Mouse (Mus musculus) T-helper 2 cell (primary cell): ENCODE measurements around the gene Josd2.

Experiments used
- in situ Hi-C: fragments of 300-600 bp; cut with MboI, MseI; formaldehyde crosslinking; loops from one replicate; pipeline ENCODE4 v1.15.1; 2025; ENCODE audit warnings: high pct_unique_total_duplicates

Gene Josd2

DNA sequence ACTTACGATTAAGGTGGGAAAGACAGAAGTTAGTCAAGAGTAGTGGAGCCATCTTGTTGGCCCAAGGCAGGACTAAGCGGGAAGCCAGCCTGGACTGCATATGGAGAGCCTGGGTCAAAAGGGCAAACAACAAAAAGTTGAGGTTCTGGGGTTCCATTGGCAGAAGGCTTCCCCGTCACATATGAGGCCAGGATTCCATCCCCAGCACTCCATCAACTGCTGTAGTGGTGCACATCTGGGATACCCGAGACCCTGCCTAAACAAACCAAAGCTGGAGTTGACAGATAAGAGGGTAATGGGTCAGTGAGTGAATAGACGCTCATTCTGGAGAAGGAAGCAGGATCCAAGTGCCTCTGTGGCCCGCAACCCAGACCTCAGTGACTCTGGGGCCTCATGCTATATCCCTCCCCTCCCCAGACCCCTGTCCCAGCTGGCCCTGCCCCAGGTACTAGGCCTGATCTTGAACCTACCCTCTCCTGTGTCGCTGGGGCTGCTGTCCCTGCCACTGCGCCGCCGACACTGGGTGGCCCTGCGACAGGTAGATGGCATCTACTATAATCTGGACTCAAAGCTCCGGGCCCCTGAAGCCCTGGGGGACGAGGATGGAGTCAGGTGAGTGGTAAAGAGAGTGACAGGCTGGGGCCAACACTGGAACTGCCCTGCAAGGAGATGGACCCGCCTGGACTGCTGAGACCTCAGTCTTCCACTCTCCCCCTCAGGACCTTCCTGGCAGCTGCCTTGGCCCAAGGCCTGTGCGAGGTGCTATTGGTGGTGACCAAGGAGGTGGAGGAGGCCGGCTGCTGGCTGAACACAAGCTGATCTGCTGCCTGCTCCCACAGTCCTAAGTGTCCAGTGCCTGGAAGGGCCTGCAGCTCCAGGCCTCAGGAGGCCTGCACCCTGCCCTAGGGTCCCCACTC is 3.2 kb downstream of the Josd2 start:
- in situ Hi-C loops, result loop anchor here (25.0 kb wide), 1 partner anchor 684 kb away; the partner anchor contains the start of genes Klk10, Klk8 and Klk9

DNA sequence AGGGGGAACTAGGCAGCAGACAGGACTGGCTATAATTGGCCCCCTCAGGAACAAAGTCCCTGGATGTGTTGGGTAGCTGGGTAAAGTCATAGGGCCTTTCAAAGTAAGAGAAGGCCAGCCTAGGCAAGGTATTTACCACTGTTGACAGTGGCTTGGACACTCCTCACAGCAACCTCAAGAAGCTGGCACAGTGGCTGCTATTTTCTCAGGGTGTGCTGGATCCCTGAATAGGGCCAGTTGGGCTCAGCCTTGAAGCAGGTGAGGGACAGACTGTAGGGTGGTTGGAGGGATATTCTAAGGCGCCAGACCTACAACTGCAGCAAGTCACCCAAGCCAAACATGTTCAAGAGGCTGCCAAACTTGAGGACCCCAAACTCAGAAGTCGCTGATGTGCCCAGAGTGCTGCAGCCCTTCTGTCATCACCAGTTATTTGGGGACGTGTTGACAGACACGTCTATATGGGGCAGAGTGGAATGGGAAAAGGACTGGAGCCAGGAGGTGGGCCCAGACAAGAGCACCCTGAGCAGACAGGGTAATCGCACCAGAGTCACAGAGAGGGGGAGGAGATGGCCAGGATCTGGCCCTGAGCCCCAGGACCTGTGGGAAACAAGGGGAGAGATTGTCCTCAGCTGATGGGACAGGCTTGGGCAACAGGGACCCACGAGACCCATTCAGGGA is 4.2 kb downstream of the Josd2 start:
- in situ Hi-C loops, result loop anchor here (25.0 kb wide), 1 partner anchor 685 kb away; the partner anchor contains the start of genes Klk10, Klk8 and Klk9

DNA sequence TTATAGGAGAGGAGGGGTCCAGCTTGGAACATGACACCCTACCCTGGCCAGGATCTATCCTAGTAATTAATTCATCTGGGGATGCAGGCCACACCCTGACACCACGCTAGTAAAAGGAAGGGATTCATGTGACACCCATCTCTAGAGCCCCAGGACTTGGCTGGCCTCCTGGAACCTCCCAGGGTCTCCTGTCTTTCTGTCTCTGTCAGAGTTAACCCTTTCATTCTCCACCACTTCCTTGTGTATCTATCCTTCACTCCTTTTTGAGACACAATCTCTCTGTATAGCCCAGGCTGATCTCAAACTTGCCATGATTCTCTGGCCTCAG is 4.7 kb downstream of the Josd2 start:
- in situ Hi-C loops, result loop anchor here (25.0 kb wide), 1 partner anchor 685 kb away; the partner anchor contains the start of genes Klk10, Klk8 and Klk9

DNA sequence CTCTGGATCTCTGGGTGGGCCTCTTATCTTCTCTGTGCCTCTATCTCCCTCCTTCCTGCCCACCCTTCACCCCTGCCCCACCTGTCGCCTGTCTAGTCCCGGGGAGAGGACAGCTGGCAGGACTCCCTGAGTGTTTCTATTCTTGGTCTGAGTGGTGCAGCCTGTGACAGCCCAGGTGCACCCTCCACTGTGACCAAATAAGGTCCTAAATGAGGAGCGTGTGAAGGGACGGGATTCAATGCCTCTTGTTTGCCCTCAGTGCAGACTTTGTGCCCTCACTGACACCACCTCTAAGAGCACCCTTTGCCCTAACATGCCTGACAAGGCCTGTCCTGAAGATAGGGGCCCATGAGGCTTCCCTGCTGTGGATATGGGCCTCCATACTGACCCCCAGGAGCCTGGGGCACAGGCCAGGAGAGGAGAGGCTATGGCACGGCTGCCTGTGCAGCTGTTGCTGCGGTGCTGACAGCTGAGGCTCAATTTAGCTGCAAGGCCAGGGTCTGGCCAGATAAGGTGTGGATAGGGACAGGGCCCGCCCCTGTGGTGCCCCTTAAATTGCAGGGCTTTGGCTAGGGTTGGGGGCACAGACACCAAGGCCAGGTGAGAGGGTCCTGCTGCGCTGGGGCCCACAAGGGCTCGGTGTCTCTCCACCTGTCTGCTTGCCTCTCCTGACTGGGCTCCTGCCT is 5.3 kb downstream of the Josd2 start:
- in situ Hi-C loops, result loop anchor here (25.0 kb wide), 1 partner anchor 686 kb away; the partner anchor contains the start of genes Klk10, Klk8 and Klk9

DNA sequence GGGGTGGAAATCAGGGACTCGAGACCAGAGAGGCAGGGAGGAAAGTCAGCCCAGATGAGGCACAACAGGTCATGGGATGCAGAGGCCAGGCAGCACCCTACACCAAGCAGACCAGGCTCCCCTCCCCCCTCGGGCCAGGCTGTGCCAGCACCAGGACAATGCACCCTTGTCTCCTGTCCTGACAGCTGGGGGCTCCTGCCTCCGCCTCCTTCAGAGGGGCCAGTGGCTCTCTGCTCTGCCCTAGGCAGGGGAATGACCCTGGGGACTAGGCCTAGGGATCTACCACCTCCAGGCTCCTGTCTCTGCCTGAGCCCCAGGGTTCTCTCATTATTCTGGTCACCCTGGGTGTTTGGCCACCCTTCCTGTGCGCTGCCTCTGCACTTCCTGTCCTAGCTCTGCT is 6.6 kb downstream of the Josd2 start:
- in situ Hi-C loops, result loop anchor here (25.0 kb wide), 1 partner anchor 687 kb away; the partner anchor contains the start of genes Klk10, Klk8 and Klk9

DNA sequence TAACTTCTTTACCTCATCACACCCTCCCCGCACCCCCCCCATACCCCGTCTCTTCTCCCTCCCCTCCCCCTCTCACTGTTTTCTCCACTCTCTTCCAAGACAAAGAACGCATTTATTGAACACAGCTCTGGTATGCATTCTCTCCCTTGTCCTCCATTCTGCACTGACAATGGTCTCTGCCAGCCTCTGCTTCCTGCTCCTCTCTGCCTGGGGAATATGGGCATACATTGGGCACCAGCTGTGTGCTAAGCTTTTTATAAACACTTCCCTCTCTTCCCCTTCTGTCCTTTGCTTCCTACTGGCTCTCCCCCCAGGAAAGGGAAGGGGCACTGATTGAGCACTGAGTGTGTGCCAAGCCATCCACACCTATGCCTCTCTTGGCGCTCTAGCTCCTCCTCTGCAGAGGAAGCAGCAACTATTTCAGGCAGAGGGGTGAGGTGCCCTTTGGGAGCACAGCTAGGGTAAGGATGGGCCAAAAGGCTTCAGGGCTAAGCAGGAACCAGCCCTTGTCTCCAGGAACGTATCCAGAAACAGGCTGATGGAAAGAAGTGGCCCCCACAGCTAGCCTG is 7.3 kb downstream of the Josd2 start:
- in situ Hi-C loops, result no loop called here

DNA sequence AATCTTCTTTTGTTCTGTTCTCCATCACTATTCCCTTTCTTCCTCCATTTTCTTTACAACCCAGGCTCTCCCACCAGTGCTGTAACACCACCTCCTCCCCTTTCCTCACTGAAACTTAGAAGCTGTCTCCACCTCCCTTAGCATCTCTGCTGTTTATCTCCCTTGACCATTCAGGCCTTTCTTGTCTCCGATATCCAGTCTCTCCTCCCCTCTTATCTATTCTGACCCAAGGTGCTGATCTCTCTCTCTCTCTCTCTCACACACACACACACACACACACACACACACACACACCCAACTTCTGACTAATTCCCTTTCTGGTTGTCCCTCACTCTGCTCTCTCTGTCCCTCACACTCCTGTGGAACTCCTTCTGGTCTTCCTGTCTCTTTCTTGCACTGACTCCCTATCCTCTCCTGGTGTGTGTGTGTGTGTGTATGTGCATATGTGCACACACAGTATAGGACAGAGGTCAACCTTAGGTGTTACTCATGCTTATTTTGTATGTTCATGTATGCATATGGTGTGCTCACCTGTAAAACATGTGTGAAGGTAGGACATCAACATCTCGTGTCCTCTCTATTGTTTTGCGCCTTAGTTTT is 15.2 kb downstream of the Josd2 start:
- in situ Hi-C loops, result no loop called here

DNA sequence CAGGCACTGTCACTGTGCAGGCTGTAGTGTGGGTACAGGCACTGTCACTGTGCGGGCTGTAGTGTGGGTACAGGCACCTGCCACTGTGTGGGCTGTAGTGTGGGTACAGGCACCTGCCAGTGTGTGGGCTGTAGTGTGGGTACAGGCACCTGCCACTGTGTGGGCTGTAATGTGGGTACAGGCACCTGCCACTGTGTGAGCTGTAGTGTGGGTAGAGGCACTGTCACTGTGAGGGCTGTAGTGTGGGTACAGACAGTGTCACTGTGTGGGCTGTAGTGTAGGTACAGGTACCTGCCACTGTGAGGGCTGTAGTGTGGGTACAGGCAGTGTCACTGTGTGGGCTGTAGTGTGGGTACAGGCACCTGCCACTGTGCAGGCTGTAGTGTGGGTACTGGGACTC is 16.3 kb downstream of the Josd2 start:
- in situ Hi-C loops, result no loop called here

DNA sequence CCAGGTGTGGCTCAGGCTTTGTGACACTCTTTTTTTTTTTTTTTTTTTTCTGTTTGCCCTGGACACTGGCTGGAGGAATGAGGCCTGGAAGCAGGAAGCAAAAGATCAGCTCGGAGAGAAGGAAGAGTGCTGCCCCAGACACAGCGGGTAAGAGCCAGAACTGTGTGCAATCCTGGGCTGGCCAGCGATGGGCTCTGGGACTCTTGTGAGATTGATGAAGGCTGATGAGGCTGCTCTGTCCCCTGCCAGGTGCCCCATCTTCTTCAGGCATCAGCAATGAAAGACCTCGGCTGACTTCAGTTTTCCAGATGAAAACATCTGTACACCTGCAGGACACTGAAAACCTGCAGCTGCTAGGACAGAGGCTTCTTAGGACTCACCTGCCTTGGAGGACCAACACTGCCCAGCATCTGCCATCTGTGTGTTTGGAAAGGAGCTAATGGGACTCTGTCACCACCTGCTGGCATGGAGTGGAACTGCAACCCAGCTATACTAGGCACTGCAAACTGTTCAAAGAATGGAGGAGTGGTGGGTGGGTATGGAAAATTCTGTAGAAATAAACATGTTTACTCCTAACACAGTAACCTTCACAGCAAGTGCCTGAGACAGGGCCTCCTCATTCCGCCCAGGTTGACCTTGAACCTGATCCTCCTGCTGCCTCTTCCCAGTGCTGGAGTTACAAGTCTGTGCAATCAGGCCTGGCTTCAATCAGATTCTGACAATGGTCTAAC is 17.2 kb downstream of the Josd2 start:
- in situ Hi-C loops, result no loop called here

DNA sequence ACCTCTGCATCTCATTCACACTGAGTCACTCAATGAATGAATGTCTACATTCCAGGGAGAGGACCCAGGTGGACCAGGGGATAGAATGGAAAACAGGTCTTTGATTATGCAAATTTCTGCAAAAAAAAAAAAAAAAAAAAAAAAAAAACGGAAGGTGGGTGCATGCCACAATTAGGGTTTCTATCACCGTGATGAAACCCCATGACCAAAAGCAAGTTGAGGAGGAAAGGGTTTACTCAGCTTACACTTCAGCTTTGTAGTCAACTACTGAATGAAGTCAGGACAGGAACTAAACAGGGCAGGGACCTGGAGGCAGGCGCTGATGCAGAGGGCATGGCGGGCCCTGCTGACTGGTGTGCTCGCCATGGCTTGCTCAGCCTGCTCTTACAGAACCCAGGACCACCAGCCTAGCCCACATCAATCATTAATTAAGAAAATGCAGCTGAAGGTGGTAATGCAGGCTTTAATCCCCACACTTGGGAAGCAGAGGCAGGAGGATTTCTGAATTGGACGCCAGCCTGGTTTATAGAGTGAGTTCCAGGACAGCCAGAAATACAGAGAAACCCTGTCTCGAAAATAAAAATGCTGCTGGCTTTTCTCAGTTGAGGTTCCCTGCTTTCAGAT is 17.9 kb downstream of the Josd2 start:
- in situ Hi-C loops, result no loop called here

DNA sequence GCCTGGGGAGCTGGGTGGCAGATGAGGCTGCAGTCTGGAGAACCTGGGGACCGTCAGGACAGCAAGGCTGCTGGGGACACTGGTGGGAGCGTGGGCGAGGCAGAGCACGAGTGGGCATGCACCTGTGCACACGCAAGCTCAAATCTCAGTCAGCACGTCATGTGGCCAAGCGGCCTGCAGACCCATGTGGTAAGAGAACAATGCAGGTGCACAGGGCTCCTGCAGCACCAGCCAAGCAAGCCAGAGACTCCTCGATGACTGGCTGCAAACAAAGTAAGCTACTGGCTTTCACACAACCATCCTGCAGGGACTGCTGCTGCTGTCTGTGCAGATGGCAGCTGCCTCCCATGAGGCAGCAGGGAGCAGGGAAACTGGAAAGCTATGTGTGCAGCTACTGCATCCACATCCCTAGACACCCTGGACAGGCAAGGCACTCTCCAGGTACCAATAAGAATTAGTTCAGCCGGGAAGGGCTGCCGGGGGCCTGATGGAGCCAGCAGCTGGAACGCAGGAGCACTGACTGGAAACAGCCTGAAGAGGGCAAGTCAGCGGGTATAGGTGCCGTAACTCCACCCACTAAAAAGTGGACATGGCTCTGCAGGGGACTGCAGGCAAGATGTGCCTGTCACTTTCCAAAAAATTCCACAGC is 19.3 kb downstream of the Josd2 start:
- in situ Hi-C loops, result no loop called here

DNA sequence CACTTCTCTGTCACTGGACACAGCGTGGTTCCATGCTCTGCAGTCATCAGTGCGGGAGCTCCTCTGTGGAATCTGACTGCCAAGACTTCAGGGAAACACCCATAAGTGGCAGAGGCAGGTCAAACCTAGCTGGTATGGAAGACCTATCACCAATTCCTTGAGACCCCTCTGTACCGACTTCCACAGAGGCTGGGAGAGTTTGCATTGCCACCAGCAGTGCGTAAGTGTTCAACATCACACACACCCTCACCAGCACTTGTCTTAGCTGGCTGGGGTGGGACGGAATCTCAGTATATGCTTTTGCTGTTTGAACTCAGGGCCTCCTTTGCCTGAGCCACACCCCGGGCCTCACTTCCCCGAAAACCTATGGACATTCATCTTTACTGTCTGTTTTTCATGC is 20.2 kb downstream of the Josd2 start:
- in situ Hi-C loops, result no loop called here

DNA sequence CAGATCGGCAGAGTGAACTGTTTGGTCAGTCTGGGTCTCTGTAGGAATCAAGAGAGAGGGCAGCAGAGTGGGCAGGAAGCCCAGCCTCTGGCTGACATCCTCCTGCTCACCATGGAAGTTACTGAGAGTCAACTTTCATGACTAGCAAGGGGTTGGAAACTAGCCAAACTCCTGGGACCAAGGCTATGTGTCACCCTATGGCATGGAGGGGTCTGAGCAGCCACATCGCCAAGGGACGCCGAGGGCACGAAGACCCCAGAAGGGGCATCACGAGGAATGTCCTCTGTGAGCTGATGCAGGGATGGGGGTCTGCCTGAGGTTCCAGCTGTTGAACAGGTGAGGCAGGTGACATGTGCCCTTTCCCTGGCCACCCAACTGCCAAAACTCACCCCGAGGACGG is 20.8 kb downstream of the Josd2 start:
- in situ Hi-C loops, result no loop called here

DNA sequence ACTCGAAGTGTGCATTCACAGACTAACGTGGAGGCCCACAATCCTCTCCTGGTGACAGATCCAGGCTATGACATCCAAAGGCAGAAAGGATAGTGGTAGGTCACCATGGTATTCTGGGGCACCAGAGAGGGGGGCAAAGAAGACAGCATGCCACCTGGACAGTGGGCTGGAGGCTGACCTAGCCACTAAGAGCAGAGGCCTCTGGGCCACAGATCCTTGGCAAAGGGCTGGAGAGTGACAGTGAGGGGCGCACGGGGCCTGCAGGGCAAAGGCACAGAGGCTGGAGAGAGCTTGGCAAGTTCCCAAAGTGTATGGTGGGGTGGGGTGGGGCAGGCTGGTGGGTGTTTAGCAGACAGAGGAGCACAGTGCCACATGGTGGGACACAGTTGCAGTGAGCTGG is 22.5 kb downstream of the Josd2 start:
- in situ Hi-C loops, result loop anchor here (10.0 kb wide), 1 partner anchor 815 kb away; the partner anchor contains the start of gene Ctu1

DNA sequence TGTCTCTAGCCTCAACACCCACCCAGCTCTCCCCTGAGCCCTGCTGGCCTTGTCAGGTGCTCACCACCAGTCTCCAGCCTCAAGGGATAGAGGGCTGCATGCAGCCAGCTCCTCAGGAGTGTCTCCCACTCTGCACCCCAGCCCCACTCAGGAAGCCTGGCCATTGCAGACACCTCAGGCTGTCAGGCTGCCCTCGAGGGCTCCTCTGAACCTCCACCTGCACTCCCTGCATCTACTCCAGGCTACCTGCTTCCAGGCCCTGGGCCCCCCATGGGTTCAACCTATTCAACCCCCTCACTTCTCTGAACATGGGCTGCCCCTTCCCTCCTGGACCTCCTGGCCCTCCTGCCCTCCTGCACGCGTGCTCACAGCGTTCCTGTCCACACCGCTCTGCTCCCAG is 23.6 kb downstream of the Josd2 start:
- in situ Hi-C loops, result loop anchor here (10.0 kb wide), 1 partner anchor 817 kb away; the partner anchor contains the start of gene Ctu1

DNA sequence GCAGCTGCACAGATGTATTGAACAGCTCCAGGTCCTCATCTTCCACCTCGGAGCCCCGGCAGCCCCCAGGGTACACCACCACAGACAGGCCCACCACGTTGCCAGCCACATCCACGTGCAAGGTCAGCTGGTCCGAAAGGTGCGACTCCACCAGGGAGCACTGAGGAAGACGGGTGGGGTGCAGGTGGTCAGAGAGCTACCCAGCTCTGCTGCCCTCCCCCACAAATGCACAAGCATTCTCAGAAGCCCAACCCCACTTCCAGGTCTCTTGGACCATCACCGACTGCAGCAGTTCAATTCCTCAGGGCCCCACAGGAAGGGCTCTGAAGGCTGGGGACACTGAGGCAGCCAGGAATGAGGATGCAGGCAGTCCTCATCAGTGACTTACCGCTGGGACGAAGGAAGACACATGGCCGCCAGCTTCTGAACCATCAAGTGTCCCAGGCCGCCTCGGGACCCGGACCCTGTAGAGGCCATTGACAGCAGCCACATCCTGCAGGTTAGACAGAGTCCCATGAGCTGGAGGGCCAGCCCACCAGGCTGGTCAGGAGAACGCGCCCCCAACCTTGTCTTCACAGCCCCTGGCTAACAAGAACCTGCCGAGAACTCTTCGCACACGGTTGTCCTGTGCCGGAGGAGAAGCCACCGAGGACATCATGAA is 24.5 kb downstream of the Josd2 start:
- in situ Hi-C loops, result loop anchor here (10.0 kb wide), 1 partner anchor 817 kb away; the partner anchor contains the start of gene Ctu1

DNA sequence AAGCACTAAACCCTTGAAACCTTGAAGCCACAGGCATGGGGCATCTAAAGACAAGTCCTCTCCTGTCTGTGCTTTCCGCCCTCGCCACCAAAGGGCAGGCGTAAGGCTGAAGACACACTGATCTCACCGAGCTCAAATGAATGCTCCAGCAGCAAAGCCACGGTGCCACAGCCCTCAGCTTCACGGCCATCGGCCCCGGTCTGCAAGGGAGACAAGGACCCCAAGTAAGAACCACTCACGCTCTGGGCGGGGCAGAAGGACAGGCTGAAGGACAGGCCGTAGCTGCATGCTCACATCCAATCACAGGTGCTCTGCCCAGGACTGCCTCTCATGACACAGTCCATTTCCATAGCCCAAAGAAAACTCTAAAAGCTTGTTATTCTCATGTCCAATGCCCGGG is 26.9 kb downstream of the Josd2 start:
- in situ Hi-C loops, result loop anchor here (5.0 to 10.0 kb wide), 2 partner anchors 58 to 820 kb away; partner anchors contain the start of genes Ctu1 and Nr1h2

DNA sequence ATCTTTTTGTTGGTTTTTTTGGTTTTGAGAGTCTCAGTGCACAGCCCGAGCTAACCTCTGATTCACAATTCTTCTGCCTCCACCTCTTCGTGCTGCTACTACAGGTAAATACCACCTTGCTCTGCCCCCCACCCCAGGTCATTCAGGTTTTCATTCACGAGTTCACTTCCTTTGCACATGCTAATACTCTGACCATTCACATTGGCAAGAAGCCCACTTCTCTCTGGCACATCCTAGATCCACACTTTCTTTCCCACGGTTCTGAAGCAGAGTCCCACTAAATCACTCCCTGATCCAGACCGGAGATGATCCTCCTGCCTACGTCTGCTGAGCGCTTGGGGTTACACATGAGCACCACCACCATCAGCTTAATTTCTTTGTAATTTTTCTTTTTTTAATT is 27.3 kb downstream of the Josd2 start:
- in situ Hi-C loops, result loop anchor here (5.0 to 10.0 kb wide), 2 partner anchors 57 to 820 kb away; partner anchors contain the start of genes Ctu1 and Nr1h2
